Mouse (Mus musculus) gastrocnemius, postnatal 10 days (tissue): Measurements from ENCODE around the gene C2cd2l. TPM values are rescaled to one million over a fixed set of nuclear protein-coding genes. Genes with fewer than 3 reads are reported as not detected.
A peak's percentile ranks its signal among the peaks of the same experiment; 100 is the strongest.
"Not testable (repeated sequence)": the region's sequence is repeated elsewhere in the genome, so short reads cannot be mapped to it uniquely, and the experiment has no call there.

ENCODE experiments used
- DNase-seq: peaks from one replicate; pipeline ENCODE4 v3.0.0; 2021; ENCODE audit warnings: mixed read lengths
- total RNA-seq, 2 experiments: library from RNA; stranded (reverse); gene quantifications; 2 replicates each; pipeline ENCODE4 v1.2.3; 2021

Gene C2cd2l
- total RNA-seq, 2 experiments from 2014 or later = 7.5 to 15.7 TPM

GRCm38 (mm10) chr9:44314257-44314547 is 5.9 kb downstream of the C2cd2l start:
- DNase-seq = no peak

GRCm38 (mm10) chr9:44313476-44314256 is 6.4 kb downstream of the C2cd2l start:
- no peak for DNase-seq

GRCm38 (mm10) chr9:44311136-44312134 is 8.7 kb downstream of the C2cd2l start:
- no peak for DNase-seq

- no peak for DNase-seq
Measured at GRCm38 (mm10) chr9:44310750-44311135, 9.3 kb downstream of the C2cd2l start.

GRCm38 (mm10) chr9:44309756-44310155 is 10.3 kb downstream of the C2cd2l start:
- no peak for DNase-seq

- DNase-seq = no peak
Measured at GRCm38 (mm10) chr9:44307248-44307647, 12.8 kb downstream of the C2cd2l start.

- DNase-seq = no peak
Measured at GRCm38 (mm10) chr9:44306532-44306931, 13.6 kb downstream of the C2cd2l start.

GRCm38 (mm10) chr9:44305466-44306079 is 14.5 kb downstream of the C2cd2l start, which contains the start of gene Hinfp:
Gene Hinfp, minus strand, starts transcription at chr9:44305671.
- peak; percentile 92 for DNase-seq

GRCm38 (mm10) chr9:44300001-44300400 is 20.1 kb downstream of the C2cd2l start:
- not testable (repeated sequence) for DNase-seq

- no peak for DNase-seq
Measured at GRCm38 (mm10) chr9:44292490-44292889, 27.6 kb downstream of the C2cd2l start.

- no peak for DNase-seq
Measured at GRCm38 (mm10) chr9:44288959-44289291, 31.2 kb downstream of the C2cd2l start.

GRCm38 (mm10) chr9:44288076-44288958 is 31.8 kb downstream of the C2cd2l start, which contains the start of gene Abcg4:
Gene Abcg4, minus strand, starts transcription at chr9:44288615.
- no peak for DNase-seq

GRCm38 (mm10) chr9:44287401-44288075 is 32.5 kb downstream of the C2cd2l start:
- peak; percentile 34 for DNase-seq

GRCm38 (mm10) chr9:44287003-44287400 is 33.1 kb downstream of the C2cd2l start:
- DNase-seq = no peak

GRCm38 (mm10) chr9:44286256-44286850 is 33.7 kb downstream of the C2cd2l start:
- no peak for DNase-seq

GRCm38 (mm10) chr9:44283183-44283582 is 36.9 kb downstream of the C2cd2l start:
- DNase-seq = no peak

- no peak for DNase-seq
Measured at GRCm38 (mm10) chr9:44269973-44270372, 50.1 kb downstream of the C2cd2l start.

GRCm38 (mm10) chr9:44269077-44269476 is 51.0 kb downstream of the C2cd2l start:
- DNase-seq = no peak

GRCm38 (mm10) chr9:44268432-44268831 is 51.7 kb downstream of the C2cd2l start, which contains the start of gene Nlrx1:
Gene Nlrx1, minus strand, starts transcription at chr9:44268599.
- DNase-seq = no peak

GRCm38 (mm10) chr9:44268027-44268360 is 52.1 kb downstream of the C2cd2l start:
- peak; percentile 96 for DNase-seq
